ENCODE assay signal across 8 mouse cellular contexts in genomic region chr7:82719285-82719684, GRCm38 (mm10).
DNase-seq lines count a peak whose midpoint lies in the region; ATAC-seq and TF ChIP-seq lines count a peak whose summit lies in the region.

No protein-coding gene starts in this region.

- no peaks in the 10 kb centered on the region; the same call in 1 of the 2 replicates for H3K36me3 ChIP-seq in heart, adult 2 months (ENCODE audit: control insufficient read depth, insufficient read depth, low read length)

- no peak for DNase-seq in heart, adult 2 months
- DNase-seq in heart, postnatal 36 days: no peak
- DNase-seq in A20 (ENCODE audit: low read depth, low spot score): peak; percentile 32
- no peak for DNase-seq in right cerebral cortex, postnatal 14 days
- no peak for DNase-seq in ovary, postnatal 10 days (ENCODE audit: low spot score)
- no peak for DNase-seq in kidney, adult 18-20 months

- no peak for TF ChIP-seq POLR2A in heart, adult 2 months (IDR thresholded peaks at IDR 0.05; ENCODE audit: insufficient read depth, low read depth, low read length)

- no peak overlapping the region for H3K27ac ChIP-seq in heart, adult 2 months

- 0 out of 2 replicates have a peak, but pooled peaks cover 1% of the 10 kb centered on the region for H3K4me1 ChIP-seq in heart, adult 2 months (ENCODE audit: control insufficient read depth, insufficient read depth, low read length)

- TF ChIP-seq EP300 in heart, adult 2 months (IDR thresholded peaks at IDR 0.05; ENCODE audit: insufficient read depth, low read depth, low read length): no peak

- H3K4me3 ChIP-seq in heart, adult 2 months: no peak overlapping the region

- WGBS in heart, adult 2 months: 62% methylated on average over 5 of the region's 5 CpGs

- peak; percentile 55 for ATAC-seq in common myeloid progenitor, adult 5-6 weeks (replicated peaks; ENCODE audit: low read depth, poor library complexity, severe bottlenecking)
- ATAC-seq in megakaryocyte-erythroid progenitor cell, adult 5-6 weeks (replicated peaks; ENCODE audit: low FRiP score, low TSS enrichment, poor library complexity, severe bottlenecking): peak; percentile 54

- H3K9ac ChIP-seq in heart, adult 2 months (ENCODE audit: low read depth, low read length): no peak overlapping the region

- peak; percentile 60 for TF ChIP-seq CTCF in heart, adult 2 months (IDR thresholded peaks at IDR 0.05)

- intact Hi-C loops in heart, adult 2 months (cut with DNase I): loop anchor here (5.0 kb wide), 2 partner anchors 148 to 768 kb away; partner anchors contain the start of gene Mex3b
- intact Hi-C loops in heart, postnatal 36 days (cut with DNase I): loop anchor here (1.0 to 10.0 kb wide), 3 partner anchors 148 to 830 kb away; partner anchors contain the start of gene Mex3b

- no peaks in the 10 kb centered on the region for H3K27me3 ChIP-seq in heart, adult 2 months (ENCODE audit: control insufficient read depth, insufficient read depth, low read length)

- H3K79me2 ChIP-seq in heart, adult 2 months (replicated peaks; ENCODE audit: control insufficient read depth, insufficient read depth, low read length): no peaks in the 10 kb centered on the region
